Mouse (Mus musculus) CD4-positive naive resting alpha-beta T cell, adult 57 days (primary cell): ENCODE results near the gene Ckap2l. TPM values are rescaled to one million over a fixed set of nuclear protein-coding genes. Genes with fewer than 3 reads are reported as not detected.

Source experiments
- total RNA-seq: library from RNA; stranded (reverse); gene quantifications from one replicate; pipeline ENCODE4 v1.2.4, GENCODE M21; 2023

Gene Ckap2l
- total RNA-seq = 1.1 TPM

DNA sequence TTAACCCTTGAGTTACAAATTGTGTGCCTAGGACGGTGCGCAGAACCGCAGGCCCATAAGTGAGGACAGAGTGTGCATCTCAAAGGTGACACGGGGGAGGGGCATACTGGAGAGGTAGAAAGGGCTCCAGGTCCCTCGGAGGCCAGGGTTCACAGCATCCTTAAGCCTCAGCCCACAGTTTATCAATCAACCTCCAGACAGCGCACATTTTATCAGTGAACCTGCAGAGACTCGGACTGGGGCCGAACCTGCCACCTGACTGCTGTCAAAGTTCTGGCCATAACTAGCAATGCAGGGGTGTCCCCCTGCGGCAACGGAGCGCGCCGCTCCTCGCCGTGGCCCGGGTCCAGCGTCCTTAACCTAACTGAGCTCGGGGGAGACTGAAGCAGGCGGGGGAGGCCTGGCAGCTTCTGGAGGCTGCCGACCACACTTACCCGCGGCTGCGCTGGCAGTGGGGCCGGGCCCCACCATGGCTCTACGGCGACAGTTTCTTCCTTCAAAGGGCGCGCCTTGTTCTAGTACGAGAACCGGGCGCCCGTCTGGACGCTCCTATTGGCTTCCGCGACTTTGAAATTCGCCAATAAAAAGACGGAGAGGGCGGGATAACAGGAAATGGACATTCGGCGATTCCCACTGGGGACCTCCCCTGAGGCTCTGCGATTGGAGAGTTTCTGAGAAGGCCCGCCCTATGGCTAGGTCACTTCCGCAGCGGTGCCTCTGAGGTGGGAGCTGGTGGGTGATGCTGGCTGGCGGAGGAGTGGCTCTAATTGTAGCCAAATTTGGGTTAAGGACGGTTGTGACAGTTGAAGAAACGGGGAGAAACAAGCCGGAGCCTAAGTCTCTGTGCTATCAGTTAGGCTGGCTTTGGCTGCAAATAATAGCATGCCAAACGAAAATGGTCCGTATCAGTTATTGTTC is at the start of gene Ckap2l:
TSS of gene Ckap2l (minus strand) at position 542 of the 918 bp plus-strand sequence.

DNA sequence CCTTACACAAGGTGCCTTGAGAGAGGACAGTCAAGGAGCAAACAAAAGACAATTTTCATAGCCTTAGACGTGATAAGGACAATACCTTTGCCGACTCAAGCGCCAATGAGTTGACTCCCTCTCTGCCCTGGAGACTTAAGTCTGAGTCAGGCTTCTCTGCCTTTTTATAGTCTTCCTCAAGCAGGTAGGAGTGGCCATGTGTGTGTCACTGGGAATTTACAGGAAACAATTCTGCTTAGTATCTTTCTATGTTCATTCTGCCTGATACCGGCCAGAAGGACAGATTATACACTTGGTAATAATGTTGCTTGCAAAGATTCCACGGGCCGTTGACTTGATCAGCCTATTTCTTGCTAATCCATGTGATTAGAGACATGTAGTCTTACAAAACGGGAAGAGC is 12.8 kb upstream of the Ckap2l start, which contains the start of gene Il1a:
TSS of gene Il1a (minus strand) at position 137 of the 400 bp plus-strand sequence.

Other genes with a start within 250 kb of the Ckap2l start
- gene Vinac1, start 249.0 kb downstream of the Ckap2l start, total RNA-seq = not detected
- gene Ttl, start 231.3 kb downstream of the Ckap2l start, total RNA-seq = 9.4 TPM
- gene Polr1b, start 196.2 kb downstream of the Ckap2l start, total RNA-seq = 47.9 TPM
- gene Chchd5, start 167.5 kb downstream of the Ckap2l start, total RNA-seq = 15.7 TPM
- 249 TPM for gene Slc20a1, start 98.4 kb downstream of the Ckap2l start, total RNA-seq
- gene Il1a, start 12.8 kb upstream of the Ckap2l start, total RNA-seq = not detected
- gene Il1b, start 73.9 kb upstream of the Ckap2l start, total RNA-seq = 15.8 TPM
- not detected for gene F830045P16Rik, start 239.4 kb upstream of the Ckap2l start, total RNA-seq